Mouse (Mus musculus) bone marrow macrophage, adult 2 months (primary cell): ENCODE results near the gene 1700123O20Rik.
A peak's percentile ranks its signal among the peaks of the same experiment; 100 is the strongest.

Source experiments
- CTCF ChIP-seq: IDR thresholded peaks from 2 replicates; pipeline ENCODE4 v1.5.1; 2012; ENCODE audit warnings: low read depth, mild to moderate bottlenecking, low read length, moderate library complexity
- POLR2A ChIP-seq: IDR thresholded peaks from 2 replicates; pipeline ENCODE4 v1.6.1; 2012; ENCODE audit warnings: mild to moderate bottlenecking, low read depth, low read length, borderline replicate concordance

- TF ChIP-seq CTCF (peak; percentile 87), POLR2A (no peak)
These were observed 49.1 kb upstream of the 1700123O20Rik start for GRCm38 (mm10) chr14:54636954-54637353.
